Comparison of ENCODE assay signal across 23 mouse cellular contexts in genomic region chr3:71512860-71513259, GRCm38 (mm10).
A peak's percentile ranks its signal among the peaks of the same experiment; 100 is the strongest.
DNase-seq lines count a peak whose midpoint lies in the region; ATAC-seq and TF ChIP-seq lines count a peak whose summit lies in the region.
"Had no signal": no experiment of that assay in that cellular context is flagged by ENCODE, and none has a peak within 500 bp of the region (broad histone marks: within the 10 kb centered on the region; RNA-seq: fewer than 3 reads in every experiment).

No protein-coding gene starts in this region.

- no peak overlapping the region for H3K4me3 ChIP-seq in kidney, embryonic 16.5 days (ENCODE audit: low read length)
- H3K4me3 ChIP-seq in midbrain, postnatal 0 days (ENCODE audit: low read depth, low read length): no peak overlapping the region
- no peak overlapping the region for H3K4me3 ChIP-seq in midbrain, embryonic 10.5 days
- H3K4me3 ChIP-seq: embryonic facial prominence, embryonic 13.5 days; heart, embryonic 13.5 days; hindbrain, embryonic 15.5 days; lung, embryonic 15.5 days; neural tube, embryonic 12.5 days had no signal

- H3K36me3 ChIP-seq in kidney, embryonic 16.5 days (ENCODE audit: insufficient read depth, low read length): no peaks in the 10 kb centered on the region
- H3K36me3 ChIP-seq in midbrain, postnatal 0 days (ENCODE audit: insufficient read depth, low read length): no peaks in the 10 kb centered on the region
- no peaks in the 10 kb centered on the region for H3K36me3 ChIP-seq in midbrain, embryonic 10.5 days
- H3K36me3 ChIP-seq: embryonic facial prominence, embryonic 13.5 days; G1E; heart, embryonic 13.5 days; hindbrain, embryonic 15.5 days; lung, embryonic 15.5 days; neural tube, embryonic 12.5 days had no signal

- peak; percentile 5 to 19 for DNase-seq in cerebellum, postnatal 14 days
- peak; percentile 10 for DNase-seq in kidney, postnatal 14 days
- DNase-seq in midbrain, postnatal 0 days (ENCODE audit: low spot score): peak; percentile 39
- DNase-seq in midbrain, embryonic 10.5 days (ENCODE audit: low spot score): no peak
- DNase-seq in adrenal gland, adult (ENCODE audit: inconsistent age in 2 of 2, low spot score in 1 of 2): no peak
- DNase-seq: adrenal gland, postnatal 25 days; gastrocnemius, postnatal 10 days; heart, adult 18-20 months; lung, postnatal 4 days; right cerebral cortex, postnatal 25 days; thymus, postnatal 4 days had no signal

- H3K9me3 ChIP-seq in kidney, embryonic 16.5 days (ENCODE audit: low read length): no peaks in the 10 kb centered on the region
- H3K9me3 ChIP-seq in midbrain, postnatal 0 days (ENCODE audit: low read length): no peaks in the 10 kb centered on the region
- H3K9me3 ChIP-seq in midbrain, embryonic 10.5 days (replicated peaks): no peaks in the 10 kb centered on the region
- H3K9me3 ChIP-seq: embryonic facial prominence, embryonic 13.5 days; heart, embryonic 13.5 days; hindbrain, embryonic 15.5 days; lung, embryonic 15.5 days; neural tube, embryonic 12.5 days had no signal

- H3K27me3 ChIP-seq in kidney, embryonic 16.5 days (ENCODE audit: insufficient read depth, low read length): no peaks in the 10 kb centered on the region
- no peaks in the 10 kb centered on the region for H3K27me3 ChIP-seq in midbrain, postnatal 0 days (ENCODE audit: insufficient read depth, low read length)
- no peaks in the 10 kb centered on the region for H3K27me3 ChIP-seq in midbrain, embryonic 10.5 days (ENCODE audit: low read depth, poor library complexity, severe bottlenecking)
- H3K27me3 ChIP-seq: embryonic facial prominence, embryonic 13.5 days; heart, embryonic 13.5 days; hindbrain, embryonic 15.5 days; lung, embryonic 15.5 days; neural tube, embryonic 12.5 days had no signal

- H3K4me2 ChIP-seq in kidney, embryonic 16.5 days (replicated peaks; ENCODE audit: low read depth, low read length): no peak overlapping the region
- no peak overlapping the region for H3K4me2 ChIP-seq in midbrain, postnatal 0 days (ENCODE audit: low read depth, low read length, poor library complexity, severe bottlenecking)
- H3K4me2 ChIP-seq: embryonic facial prominence, embryonic 13.5 days; heart, embryonic 13.5 days; hindbrain, embryonic 15.5 days; lung, embryonic 15.5 days; midbrain, embryonic 11.5 days; neural tube, embryonic 12.5 days had no signal

- ATAC-seq in cerebellum, adult (ENCODE audit: insufficient number of reproducible peaks, low FRiP score, low TSS enrichment): no peak
- no peak for ATAC-seq in kidney, embryonic 16.5 days (ENCODE audit: low FRiP score, low TSS enrichment)
- no peak for ATAC-seq in midbrain, postnatal 0 days (ENCODE audit: low FRiP score)
- ATAC-seq in megakaryocyte progenitor cell, adult 5-6 weeks (replicated peaks; ENCODE audit: poor library complexity): no peak
- ATAC-seq: intestine, postnatal 0 days had no signal

- no peak overlapping the region for H3K9ac ChIP-seq in kidney, embryonic 16.5 days (replicated peaks; ENCODE audit: low read length)
- H3K9ac ChIP-seq in midbrain, postnatal 0 days (replicated peaks; ENCODE audit: low read length, poor library complexity, severe bottlenecking): no peak overlapping the region
- H3K9ac ChIP-seq: embryonic facial prominence, embryonic 13.5 days; heart, embryonic 13.5 days; hindbrain, embryonic 15.5 days; liver, embryonic 14.5 days; lung, embryonic 15.5 days; neural tube, embryonic 12.5 days had no signal

- no peaks in the 10 kb centered on the region for H3K4me1 ChIP-seq in kidney, embryonic 16.5 days (ENCODE audit: insufficient read depth, low read length)
- H3K4me1 ChIP-seq in midbrain, postnatal 0 days (ENCODE audit: insufficient read depth, low read length): no peaks in the 10 kb centered on the region
- H3K4me1 ChIP-seq in midbrain, embryonic 10.5 days: no peaks in the 10 kb centered on the region
- H3K4me1 ChIP-seq: embryonic facial prominence, embryonic 13.5 days; heart, embryonic 13.5 days; hindbrain, embryonic 15.5 days; lung, embryonic 15.5 days; neural tube, embryonic 12.5 days had no signal

- H3K27ac ChIP-seq in kidney, embryonic 16.5 days (ENCODE audit: low read length): no peak overlapping the region
- no peak overlapping the region for H3K27ac ChIP-seq in midbrain, postnatal 0 days (ENCODE audit: low read depth, low read length)
- H3K27ac ChIP-seq in midbrain, embryonic 10.5 days (replicated peaks): no peak overlapping the region
- H3K27ac ChIP-seq: embryonic facial prominence, embryonic 13.5 days; heart, embryonic 13.5 days; hindbrain, embryonic 15.5 days; liver, embryonic 14.5 days; lung, embryonic 15.5 days; neural tube, embryonic 12.5 days had no signal

- no peak for TF ChIP-seq CTCF in midbrain, postnatal 0 days (IDR thresholded peaks at IDR 0.05)

Comparison
In these comparisons a context has a peak if more than half of its experiments do, and no peak if none do; other contexts are left out.
1. DNase-seq: peak in cerebellum, postnatal 14 days (2 of 2), kidney, postnatal 14 days (single experiment) and midbrain, postnatal 0 days (single experiment); none in midbrain, embryonic 10.5 days (single experiment) and adrenal gland, adult (0 of 2).